Mouse (Mus musculus) forebrain, embryonic 16.5 days (tissue): ENCODE results near the gene Iqch. TPM values are rescaled to one million over a fixed set of nuclear protein-coding genes. Genes with fewer than 3 reads are reported as not detected.

ENCODE experiments used
- ATAC-seq: fragments of 200-750 bp; cut with Nextera tagmentation; 2 replicates; pipeline ENCODE4 v1.8.0; 2017; ENCODE audit warnings: mild to moderate bottlenecking, moderate library complexity
- H3K27ac ChIP-seq: fragments of 300-500 bp; sonication (generic); 2 replicates; pipeline ENCODE4 v1.5.1; 2014; ENCODE audit warnings: low read length, control low read depth
- H3K27me3 ChIP-seq: fragments of 300-500 bp; sonication (generic); replicated peaks from 2 replicates; pipeline ENCODE4 v1.6.1; 2014; ENCODE audit warnings: low read length; ENCODE audit not compliant: control insufficient read depth, insufficient read depth
- H3K36me3 ChIP-seq: fragments of 300-500 bp; sonication (generic); 2 replicates; pipeline ENCODE4 v1.6.1; 2014; ENCODE audit not compliant: control insufficient read depth, insufficient read depth
- H3K4me1 ChIP-seq: fragments of 300-500 bp; sonication (generic); replicated peaks from 2 replicates; pipeline ENCODE4 v1.6.1; 2014; ENCODE audit warnings: low read length; ENCODE audit not compliant: control insufficient read depth, insufficient read depth
- H3K4me2 ChIP-seq: fragments of 300-500 bp; sonication (generic); 2 replicates; pipeline ENCODE4 v1.6.1; 2014; ENCODE audit warnings: mild to moderate bottlenecking, low read length, control low read depth
- H3K4me3 ChIP-seq: fragments of 300-500 bp; sonication (generic); replicated peaks from 2 replicates; pipeline ENCODE4 v1.5.1; 2014; ENCODE audit warnings: mild to moderate bottlenecking, low read length, control low read depth
- H3K9ac ChIP-seq: fragments of 300-500 bp; sonication (generic); replicated peaks from 2 replicates; pipeline ENCODE4 v1.6.1; 2014; ENCODE audit warnings: low read depth, low read length, control low read depth
- H3K9me3 ChIP-seq: fragments of 300-500 bp; sonication (generic); 2 replicates; pipeline ENCODE4 v1.6.1; 2016; ENCODE audit warnings: low read length; ENCODE audit not compliant: control insufficient read depth
- WGBS: fragments of 180-500 bp; shearing (Covaris S2); extraction: QIAGEN DNeasy Blood & Tissue Kit; methylation state at CpG from one replicate; pipeline ENCODE4 v1.1.7; 2014; 5-methylcytosine and 5-hydroxymethylcytosine counted together
- polyA plus RNA-seq: library from polyadenylated mRNA; unstranded; fragments of >200 nt; fragmentation: Nextera tagmentation; extraction: Ambion mirVana; gene quantifications from 2 replicates; pipeline ENCODE4 v1.2.1, GENCODE M21; 2015

The Iqch gene
- polyA plus RNA-seq, 1 experiment from 2014 or later, result 0.24 TPM

DNA sequence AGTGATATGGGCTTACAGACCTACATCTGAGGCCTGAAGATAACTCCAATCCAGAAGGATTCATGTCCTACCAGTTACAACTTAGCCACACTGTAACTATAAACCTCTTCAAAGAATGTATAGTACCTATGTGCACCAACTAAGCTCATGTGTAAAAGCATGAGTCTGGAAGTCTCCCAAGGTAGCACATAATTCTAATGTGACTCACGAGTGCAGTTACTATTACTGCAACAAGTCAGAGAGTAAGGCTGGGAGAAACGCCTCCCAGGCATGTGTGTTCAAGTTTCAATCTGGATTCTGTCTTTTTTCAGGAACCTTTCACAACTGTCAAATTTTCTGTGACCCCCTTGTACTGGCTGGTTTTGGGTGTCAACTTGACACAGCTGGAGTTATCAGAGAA, 22.2 kb downstream of the Iqch start:
- no peak for ATAC-seq
- H3K27ac ChIP-seq, result no peak overlapping the region
- H3K4me1 ChIP-seq, result no peaks in the 10 kb centered on the region
- H3K27me3 ChIP-seq, result no peaks in the 10 kb centered on the region
- no peak overlapping the region for H3K9ac ChIP-seq
- no peaks in the 10 kb centered on the region for H3K36me3 ChIP-seq
- H3K4me2 ChIP-seq, result no peak overlapping the region
- no peaks in the 10 kb centered on the region for H3K9me3 ChIP-seq
- no peak overlapping the region for H3K4me3 ChIP-seq
- WGBS, result 81% methylated on average over 2 of the region's 2 CpGs

DNA sequence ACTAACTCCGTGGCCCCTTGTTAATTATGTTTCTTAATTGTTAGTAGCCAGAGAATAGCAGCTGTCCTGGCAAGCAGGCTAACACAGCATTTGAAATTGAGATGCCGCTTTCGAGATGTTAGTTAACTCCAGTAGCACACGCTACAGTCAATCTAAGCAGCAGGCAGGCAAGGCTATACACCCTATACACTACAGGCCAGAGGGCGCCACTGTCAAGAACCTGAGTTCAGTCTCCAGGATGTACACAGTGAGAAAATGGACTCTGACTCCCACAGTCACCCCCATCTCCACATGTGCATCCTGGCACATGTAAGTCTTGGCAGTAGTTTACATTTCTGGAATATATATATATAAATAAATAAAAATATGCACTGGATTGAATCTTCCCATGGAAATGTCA, 22.6 kb downstream of the Iqch start:
- no peak overlapping the region for H3K27ac ChIP-seq
- H3K4me2 ChIP-seq, result no peak overlapping the region
- H3K4me1 ChIP-seq, result no peaks in the 10 kb centered on the region
- no peak overlapping the region for H3K9ac ChIP-seq
- H3K4me3 ChIP-seq, result no peak overlapping the region
- 51% methylated on average over 5 of the region's 5 CpGs for WGBS
- H3K9me3 ChIP-seq, result no peaks in the 10 kb centered on the region
- no peaks in the 10 kb centered on the region for H3K27me3 ChIP-seq
- ATAC-seq, result no peak
- no peaks in the 10 kb centered on the region for H3K36me3 ChIP-seq

DNA sequence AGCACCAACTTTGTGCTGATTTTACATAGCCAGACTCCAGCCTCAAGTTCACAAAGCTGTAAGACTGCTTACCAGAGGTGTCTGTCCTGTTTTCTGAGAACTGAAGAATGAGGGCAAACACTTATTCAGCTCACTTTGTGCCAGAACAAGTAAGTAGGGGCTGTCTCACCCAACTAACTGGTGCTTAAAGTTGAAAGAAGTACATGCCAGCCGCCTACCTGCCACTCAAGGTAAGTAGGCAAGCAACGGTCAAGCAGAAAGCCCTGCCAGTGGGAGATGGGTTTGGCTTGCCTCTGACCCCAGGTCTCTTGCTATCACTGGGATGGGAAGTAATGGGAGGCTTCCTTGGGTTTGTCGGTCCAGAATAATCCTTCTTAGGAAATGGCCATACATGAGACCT, 24.8 kb downstream of the Iqch start:
- no peak overlapping the region for H3K4me3 ChIP-seq
- H3K27ac ChIP-seq, result no peak overlapping the region
- H3K4me1 ChIP-seq, result no peaks in the 10 kb centered on the region
- ATAC-seq, result no peak
- no peak overlapping the region for H3K9ac ChIP-seq
- 94% methylated on average over 3 of the region's 3 CpGs for WGBS
- no peaks in the 10 kb centered on the region for H3K36me3 ChIP-seq
- H3K9me3 ChIP-seq, result no peaks in the 10 kb centered on the region
- H3K4me2 ChIP-seq, result no peak overlapping the region
- H3K27me3 ChIP-seq, result no peaks in the 10 kb centered on the region

DNA sequence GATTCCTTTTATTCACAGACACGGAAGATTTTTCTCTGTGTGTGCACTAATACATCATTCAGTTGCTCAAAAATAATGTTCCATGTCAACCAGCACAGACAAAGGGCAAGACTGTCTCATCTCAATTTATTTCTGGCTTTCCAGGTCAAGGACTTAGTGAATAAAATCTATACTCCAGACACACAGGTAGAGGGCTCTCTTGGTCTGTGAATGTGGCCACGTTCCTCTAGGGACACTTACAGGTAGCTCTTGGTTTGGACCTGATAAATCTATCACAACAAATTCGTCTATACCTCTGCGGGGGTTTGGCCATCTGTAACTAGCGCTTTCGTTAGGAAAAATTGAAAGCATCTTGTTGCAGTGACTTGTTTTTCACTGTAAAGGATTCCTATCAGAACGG, 29.4 kb downstream of the Iqch start:
- ATAC-seq, result no peak
- Histone ChIP-seq H3K4me2 (no peak overlapping the region), H3K27me3 (0 out of 2 replicates have a peak, but pooled peaks cover 2% of the 10 kb centered on the region), H3K9me3 (no peaks in the 10 kb centered on the region), H3K27ac (no peak overlapping the region), H3K4me1 (peaks cover 13% of the 10 kb centered on the region), H3K4me3 (no peak overlapping the region), H3K36me3 (no peaks in the 10 kb centered on the region), H3K9ac (no peak overlapping the region)
- WGBS, result 72% methylated on average over 7 of the region's 7 CpGs

DNA sequence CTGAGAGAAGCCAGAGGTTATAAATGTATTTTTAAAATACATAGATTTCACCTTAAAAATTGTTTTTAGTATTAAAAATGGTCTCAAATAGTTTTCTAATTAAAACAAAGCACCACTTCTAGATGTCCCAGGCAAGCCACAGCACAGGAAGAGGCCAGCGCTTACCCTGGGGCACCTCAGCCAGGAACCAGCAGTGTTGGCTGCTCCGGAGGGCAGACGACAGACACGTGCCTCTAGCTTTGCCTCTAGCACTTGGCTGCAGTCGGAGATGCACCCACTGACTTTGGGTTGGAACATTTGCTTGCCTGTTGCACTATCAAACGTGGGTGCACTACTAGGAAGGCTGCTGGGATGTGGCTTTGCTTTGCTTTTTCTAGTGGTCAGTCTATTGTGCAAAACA, 30.4 kb downstream of the Iqch start:
- Histone ChIP-seq H3K27ac (no peak overlapping the region), H3K27me3 (0 out of 2 replicates have a peak, but pooled peaks cover 7% of the 10 kb centered on the region), H3K4me3 (no peak overlapping the region), H3K4me2 (no peak overlapping the region), H3K4me1 (peaks cover 14% of the 10 kb centered on the region), H3K9ac (no peak overlapping the region), H3K36me3 (no peaks in the 10 kb centered on the region), H3K9me3 (no peaks in the 10 kb centered on the region)
- ATAC-seq, result no peak
- 37% methylated on average over 6 of the region's 6 CpGs for WGBS

DNA sequence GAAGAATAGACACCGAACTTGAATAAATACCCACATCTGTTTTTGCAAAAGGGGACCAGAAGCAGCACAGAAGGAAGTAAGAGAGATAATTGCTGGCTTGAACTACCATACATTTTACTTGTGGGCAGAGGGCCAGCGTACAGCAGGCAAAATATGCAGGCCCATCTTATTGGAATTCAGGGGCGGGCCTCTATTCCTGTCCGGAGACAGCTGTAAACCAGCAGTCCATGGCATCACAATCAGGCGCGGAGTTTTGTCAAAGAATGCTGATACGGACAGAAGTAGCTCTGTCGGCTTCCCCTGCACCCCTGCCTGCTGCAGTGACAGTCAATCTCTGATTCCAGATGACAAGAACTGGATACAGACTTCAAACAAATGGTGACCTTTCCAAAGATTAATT, 33.5 kb downstream of the Iqch start:
- Histone ChIP-seq H3K36me3 (no peaks in the 10 kb centered on the region), H3K9ac (no peak overlapping the region), H3K4me3 (no peak overlapping the region), H3K27me3 (0 out of 2 replicates have a peak, but pooled peaks cover 11% of the 10 kb centered on the region), H3K9me3 (no peaks in the 10 kb centered on the region), H3K4me2 (peak overlapping the region; percentile 14; the same call in 1 of the 2 replicates), H3K4me1 (peaks cover 14% of the 10 kb centered on the region), H3K27ac (no peak overlapping the region)
- ATAC-seq, result peak; percentile 57; the same call in 1 of the 2 replicates
- WGBS, result 11% methylated on average over 8 of the region's 8 CpGs

DNA sequence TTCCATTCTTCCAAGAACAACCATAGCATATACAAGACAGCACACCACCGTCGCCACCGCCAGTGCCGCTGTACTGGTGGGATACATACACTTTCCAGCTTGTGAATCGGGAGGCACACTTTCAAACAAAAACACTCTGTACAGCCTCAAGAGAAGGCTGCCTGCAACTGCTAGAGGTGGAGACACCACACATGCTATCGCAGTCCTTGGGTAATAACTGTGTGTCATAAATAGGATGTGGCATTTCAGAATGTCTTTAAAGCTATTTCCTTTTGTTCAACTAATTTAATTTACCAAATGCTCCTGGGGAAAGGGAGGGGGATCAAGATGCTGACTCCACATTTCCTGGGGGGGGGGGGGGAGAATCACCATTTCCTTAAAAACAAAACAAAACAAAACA, 34.0 kb downstream of the Iqch start:
- 54% methylated on average over 6 of the region's 6 CpGs for WGBS
- H3K4me3 ChIP-seq, result no peak overlapping the region
- no peak overlapping the region for H3K27ac ChIP-seq
- no peaks in the 10 kb centered on the region for H3K36me3 ChIP-seq
- no peaks in the 10 kb centered on the region for H3K9me3 ChIP-seq
- no peak for ATAC-seq
- H3K27me3 ChIP-seq, result 0 out of 2 replicates have a peak, but pooled peaks cover 11% of the 10 kb centered on the region
- no peak overlapping the region for H3K4me2 ChIP-seq
- H3K9ac ChIP-seq, result no peak overlapping the region
- H3K4me1 ChIP-seq, result peaks cover 14% of the 10 kb centered on the region

DNA sequence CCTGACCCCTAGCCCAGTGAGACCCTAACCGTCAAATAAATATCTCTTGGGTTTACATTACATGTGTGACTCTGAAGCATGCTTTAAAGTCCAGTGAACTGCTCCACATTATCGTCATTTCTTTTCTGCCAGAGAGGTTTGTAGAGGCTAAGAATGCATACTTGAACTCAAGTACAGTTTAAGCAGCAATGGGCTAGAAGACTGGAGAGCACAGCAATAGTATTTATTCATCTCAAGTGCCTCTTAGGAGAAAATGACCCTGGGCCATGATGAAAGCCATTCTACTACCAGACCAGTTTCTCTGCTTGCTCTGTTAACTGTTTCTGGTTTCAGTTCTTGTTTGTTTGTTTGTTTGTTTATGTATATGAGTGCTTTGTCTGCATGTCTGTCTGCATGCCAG, 38.9 kb downstream of the Iqch start:
- 74% methylated on average over 2 of the region's 2 CpGs for WGBS
- ATAC-seq, result no peak

DNA sequence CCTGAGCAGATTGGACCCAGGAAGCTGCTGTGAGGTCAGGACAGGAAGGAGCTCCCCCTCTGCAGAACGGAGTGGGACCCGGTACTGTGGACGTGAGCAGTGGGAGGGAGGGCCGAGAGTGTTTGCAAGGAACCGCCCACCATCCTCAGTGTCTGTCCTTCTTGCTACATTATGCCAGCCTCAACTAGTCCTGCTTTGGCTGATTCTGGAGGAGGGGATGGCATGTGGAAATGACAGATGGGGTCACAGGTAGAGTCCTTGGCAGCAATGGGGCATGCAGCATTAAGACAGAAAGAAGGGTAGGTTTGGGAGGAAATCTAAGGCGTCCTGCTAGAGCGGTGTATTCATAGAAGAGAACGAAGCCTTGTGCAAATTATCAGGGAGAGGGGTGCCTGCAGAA, 40.4 kb downstream of the Iqch start:
- Histone ChIP-seq H3K9ac (no peak overlapping the region), H3K27ac (no peak overlapping the region), H3K9me3 (no peaks in the 10 kb centered on the region), H3K4me1 (peaks cover 3% of the 10 kb centered on the region), H3K27me3 (0 out of 2 replicates have a peak, but pooled peaks cover 6% of the 10 kb centered on the region), H3K36me3 (no peaks in the 10 kb centered on the region), H3K4me3 (no peak overlapping the region), H3K4me2 (no peak overlapping the region)
- WGBS, result 33% methylated on average over 8 of the region's 8 CpGs
- ATAC-seq, result no peak

More for the DNA sequence above, 38.9 kb downstream of the Iqch start:
- Histone ChIP-seq H3K27me3 (0 out of 2 replicates have a peak, but pooled peaks cover 11% of the 10 kb centered on the region), H3K4me1 (peaks cover 10% of the 10 kb centered on the region), H3K9ac (no peak overlapping the region), H3K9me3 (no peaks in the 10 kb centered on the region), H3K4me3 (no peak overlapping the region), H3K36me3 (no peaks in the 10 kb centered on the region), H3K27ac (no peak overlapping the region), H3K4me2 (no peak overlapping the region)

DNA sequence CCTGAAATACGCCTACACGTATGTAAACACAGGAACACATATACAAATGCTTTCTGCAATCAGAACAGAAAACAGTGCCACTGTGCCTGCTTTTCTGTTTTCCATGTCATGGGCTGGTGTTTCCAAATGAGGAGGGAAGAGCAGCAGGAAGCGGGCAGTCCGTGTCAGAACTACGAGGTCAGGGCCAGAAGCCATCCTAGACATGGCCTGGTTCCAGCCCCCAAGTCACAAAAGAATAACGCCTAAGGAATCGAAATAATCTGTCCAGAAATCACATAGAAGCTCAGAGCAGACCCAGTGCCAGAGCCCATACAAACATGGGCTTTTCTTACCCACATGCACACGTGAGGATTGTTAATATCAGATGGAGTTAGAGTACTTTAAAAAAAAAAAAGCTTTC, 45.4 kb downstream of the Iqch start:
- Histone ChIP-seq H3K4me1 (no peaks in the 10 kb centered on the region; the same call in 1 of the 2 replicates), H3K27ac (no peak overlapping the region), H3K9ac (no peak overlapping the region), H3K4me2 (no peak overlapping the region), H3K27me3 (0 out of 2 replicates have a peak, but pooled peaks cover 3% of the 10 kb centered on the region), H3K36me3 (no peaks in the 10 kb centered on the region), H3K9me3 (no peaks in the 10 kb centered on the region), H3K4me3 (no peak overlapping the region)
- whole genome bisulfite sequencing, result 88% methylated on average over 8 of the region's 8 CpGs
- ATAC-seq, result no peak
